Mouse (Mus musculus) neutrophil, adult 5-6 weeks (primary cell): ENCODE measurements around the gene Plekhg2. TPM values are rescaled to one million over a fixed set of nuclear protein-coding genes. Genes with fewer than 3 reads are reported as not detected.
"Not testable (repeated sequence)": the region's sequence is repeated elsewhere in the genome, so short reads cannot be mapped to it uniquely, and the experiment has no call there.

Experiments
- ATAC-seq: fragments of 151-379, 151-347 bp; 2 replicates; pipeline ENCODE4 v1.8.0; 2017; ENCODE audit warnings: mild to moderate bottlenecking, moderate TSS enrichment; ENCODE audit not compliant: insufficient number of reproducible peaks, poor library complexity, low FRiP score, severe bottlenecking; ENCODE audit errors: extremely low read depth
- total RNA-seq: library from RNA; stranded (forward); fragments of 200-1000 nt; gene quantifications from 2 replicates; pipeline ENCODE4 v1.2.3, GENCODE M21; 2017

Gene Plekhg2
- total RNA-seq = 32.6 and 39.7 TPM in 2 replicates

DNA sequence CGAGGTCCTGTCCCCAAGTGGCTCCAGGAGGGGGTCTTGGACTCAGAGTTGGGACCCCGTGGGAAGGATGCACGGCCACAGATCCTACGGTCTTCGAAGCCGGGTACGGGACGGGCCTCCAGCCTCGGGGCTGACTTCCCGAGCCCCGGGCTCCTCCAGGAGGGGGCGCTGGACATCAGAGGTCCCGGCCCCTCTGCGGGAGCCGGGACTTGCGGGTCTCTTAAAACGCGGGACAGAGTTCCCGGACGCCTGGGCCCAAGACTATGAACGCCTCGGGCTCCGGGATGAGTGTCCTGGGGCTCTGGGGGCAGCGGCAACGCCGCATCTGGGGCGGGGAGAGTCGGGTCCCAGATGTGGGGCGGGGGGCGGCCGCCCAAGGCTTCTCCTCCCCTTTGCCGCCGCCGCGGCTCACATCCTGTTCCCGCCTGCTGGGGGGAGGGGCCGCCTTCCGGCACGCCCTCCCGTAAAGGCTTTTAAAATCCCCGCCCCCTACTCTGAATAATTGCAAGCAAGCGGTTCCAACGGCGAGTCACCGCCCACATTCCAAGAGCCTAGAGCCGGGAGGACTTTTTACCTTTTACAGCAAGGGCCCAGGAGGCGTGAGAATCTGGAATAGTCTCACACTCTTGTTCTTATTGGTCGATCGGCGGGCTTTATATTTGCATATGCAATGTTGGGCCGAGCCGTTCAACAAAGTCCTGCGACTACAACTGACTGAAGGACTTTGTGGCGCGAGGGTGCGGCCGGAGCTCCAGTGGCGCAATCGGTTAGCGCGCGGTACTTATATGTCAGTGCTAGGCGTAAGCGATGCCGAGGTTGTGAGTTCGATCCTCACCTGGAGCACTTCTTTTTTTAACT lies at the start of gene Plekhg2:
Gene Plekhg2, minus strand, starts transcription at position 349 of the 858 bp plus-strand sequence.
- ATAC-seq = peak; percentile 65

DNA sequence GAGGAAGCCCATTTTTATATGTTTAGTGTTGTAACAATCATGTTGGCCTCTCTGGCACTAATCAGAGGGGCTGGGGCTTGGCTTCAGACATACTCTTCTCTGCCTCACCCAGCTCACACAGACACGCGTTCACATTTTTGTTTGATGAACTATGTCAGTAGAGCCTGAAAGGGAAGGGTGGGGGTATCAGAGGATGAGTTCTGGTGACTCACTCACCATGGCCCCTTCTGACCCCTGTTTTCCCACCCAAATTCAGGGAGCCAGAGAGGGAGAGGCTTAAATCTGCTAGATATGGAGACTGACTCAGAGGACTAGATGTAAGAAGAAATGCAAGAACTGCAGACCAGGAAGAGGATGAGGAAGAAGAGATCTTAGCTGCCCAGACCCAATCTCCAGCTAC lies 47.0 kb upstream of the Plekhg2 start:
- ATAC-seq = no peak

DNA sequence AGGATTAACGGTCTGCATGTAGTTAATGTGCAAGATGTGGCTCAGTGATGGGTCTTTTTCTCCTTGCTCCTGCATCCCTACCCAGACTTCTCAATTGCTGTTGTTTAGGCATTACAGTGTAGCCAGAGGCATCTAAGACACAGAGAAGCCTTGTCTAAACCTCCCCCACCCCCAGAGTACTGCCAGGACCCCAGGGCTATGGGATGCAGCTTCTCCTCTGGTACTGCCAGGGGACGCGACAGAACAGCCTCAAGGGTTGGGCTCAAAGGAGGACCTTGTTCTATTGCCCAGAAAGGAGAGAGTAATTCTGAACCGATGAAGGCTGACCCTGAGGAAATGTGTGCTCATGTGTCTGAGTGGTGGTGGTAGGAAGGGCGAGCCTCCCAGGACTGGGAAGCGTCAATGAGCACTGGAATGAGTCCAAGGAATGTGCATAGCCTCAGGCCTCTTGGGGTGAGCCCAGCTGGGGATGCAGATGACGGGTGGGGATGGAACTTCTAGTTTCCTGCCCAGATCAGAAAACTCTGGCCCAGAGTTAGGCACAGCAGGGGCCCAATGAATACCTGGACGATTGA lies 45.8 kb upstream of the Plekhg2 start:
- no peak for ATAC-seq

DNA sequence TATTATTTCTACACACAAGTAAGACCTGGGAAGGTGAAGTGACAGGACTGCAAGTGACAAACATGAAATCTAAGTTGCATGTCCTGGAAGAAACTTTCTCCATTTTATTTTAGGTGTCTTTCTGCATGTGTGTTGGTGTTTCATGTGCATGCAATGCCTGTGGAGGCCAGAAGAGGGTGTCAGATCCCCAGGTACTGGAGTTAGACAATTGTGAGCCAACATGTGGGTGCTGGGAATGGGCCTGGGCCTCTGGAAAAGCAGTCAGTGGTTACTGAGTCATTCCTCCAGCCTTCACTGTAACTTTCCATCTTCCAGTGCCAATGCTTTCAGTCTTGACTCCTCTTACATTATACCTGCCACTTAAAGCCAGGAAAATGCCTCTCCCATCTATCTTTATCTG lies 45.0 kb upstream of the Plekhg2 start:
- no peak for ATAC-seq

DNA sequence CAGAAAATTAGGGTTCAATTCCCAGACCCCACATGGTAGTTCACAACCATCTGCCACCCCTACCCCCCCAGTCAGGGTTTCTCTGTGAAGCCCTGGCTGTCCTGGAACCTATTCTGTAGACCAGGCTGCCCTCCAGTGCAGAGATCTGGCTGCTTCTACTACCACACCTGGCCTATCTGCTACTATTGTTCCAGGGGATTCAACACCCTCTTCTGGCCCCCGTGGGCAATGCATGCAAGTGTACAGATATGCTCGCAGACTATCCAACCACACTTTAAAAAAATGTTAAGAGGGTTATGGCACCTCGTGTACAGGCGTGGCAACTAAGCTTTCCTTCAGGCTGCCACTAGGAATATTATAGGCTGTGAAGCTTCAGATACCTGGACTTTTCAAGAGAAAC lies 40.4 kb upstream of the Plekhg2 start:
- ATAC-seq = no peak

DNA sequence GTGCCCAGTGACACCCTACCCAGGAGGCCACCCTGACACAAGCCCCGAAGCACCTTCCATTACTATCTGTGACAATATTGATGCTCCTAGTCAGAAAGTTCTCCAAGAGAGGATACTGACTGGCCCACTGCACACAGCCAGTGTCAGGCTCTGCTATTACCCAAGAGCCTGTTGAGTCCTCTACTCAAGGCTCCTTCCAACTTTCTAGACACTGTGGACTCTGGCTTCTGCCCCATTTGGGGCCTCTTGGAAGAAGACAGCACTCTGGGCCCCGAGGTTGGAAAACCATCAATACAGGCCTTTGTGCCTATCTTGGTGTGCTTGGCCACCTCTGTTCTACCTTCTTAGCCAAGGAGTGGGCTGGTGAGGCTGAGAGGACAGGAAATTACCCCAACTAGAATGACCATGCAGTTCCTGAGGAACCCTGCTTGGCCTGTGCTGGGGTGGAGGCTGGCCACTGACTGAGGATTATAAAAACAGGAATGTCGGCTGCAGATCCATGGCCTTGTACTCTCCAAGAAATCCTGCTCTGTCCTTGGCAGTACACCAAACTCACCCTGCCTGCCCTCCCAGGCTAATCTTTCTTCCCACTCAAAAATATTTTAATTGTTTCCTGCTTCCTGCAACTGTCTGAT lies 38.6 kb upstream of the Plekhg2 start:
- no peak for ATAC-seq

DNA sequence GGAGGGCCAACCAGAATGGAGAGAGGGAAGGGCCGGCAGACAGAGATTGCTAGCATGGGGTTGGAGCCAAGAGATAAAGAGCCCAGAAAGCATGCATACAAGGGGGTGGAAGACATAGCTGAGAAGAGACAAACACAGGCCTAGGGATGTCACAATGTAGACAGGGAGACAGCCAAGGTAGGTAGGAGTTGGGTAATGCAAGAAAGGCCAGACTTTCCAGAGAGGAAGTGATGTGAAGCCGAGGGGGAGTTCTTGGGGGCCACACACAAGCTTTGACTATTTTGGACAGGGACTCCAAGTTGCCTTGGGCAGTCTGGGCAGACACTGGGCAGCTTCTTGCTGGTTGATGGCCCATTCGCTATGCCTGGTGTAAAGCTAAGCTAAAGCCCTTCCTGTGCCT lies 29.5 kb upstream of the Plekhg2 start:
- ATAC-seq = no peak

DNA sequence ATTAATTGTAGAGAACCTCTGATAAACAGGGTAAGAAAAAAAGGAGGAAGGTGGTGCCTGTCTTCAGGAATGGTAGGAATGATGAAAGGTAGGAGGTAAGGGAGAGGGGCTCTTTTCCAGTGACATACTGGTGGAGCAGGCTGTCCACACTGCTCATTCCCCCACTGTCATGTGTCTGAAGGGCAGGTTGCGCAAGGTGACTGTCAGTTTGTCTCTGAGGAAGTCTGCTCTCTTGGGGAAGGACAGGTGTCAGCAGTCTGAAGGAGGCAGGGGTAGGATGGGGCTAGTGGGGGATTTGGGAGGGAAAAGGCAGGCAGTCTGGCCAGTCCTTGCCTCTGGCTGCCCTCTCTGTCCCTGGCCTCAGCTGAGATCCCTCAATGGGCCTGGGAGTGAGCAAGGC lies 28.6 kb upstream of the Plekhg2 start:
- ATAC-seq = peak; percentile 34; the same call in 1 of the 2 replicates

DNA sequence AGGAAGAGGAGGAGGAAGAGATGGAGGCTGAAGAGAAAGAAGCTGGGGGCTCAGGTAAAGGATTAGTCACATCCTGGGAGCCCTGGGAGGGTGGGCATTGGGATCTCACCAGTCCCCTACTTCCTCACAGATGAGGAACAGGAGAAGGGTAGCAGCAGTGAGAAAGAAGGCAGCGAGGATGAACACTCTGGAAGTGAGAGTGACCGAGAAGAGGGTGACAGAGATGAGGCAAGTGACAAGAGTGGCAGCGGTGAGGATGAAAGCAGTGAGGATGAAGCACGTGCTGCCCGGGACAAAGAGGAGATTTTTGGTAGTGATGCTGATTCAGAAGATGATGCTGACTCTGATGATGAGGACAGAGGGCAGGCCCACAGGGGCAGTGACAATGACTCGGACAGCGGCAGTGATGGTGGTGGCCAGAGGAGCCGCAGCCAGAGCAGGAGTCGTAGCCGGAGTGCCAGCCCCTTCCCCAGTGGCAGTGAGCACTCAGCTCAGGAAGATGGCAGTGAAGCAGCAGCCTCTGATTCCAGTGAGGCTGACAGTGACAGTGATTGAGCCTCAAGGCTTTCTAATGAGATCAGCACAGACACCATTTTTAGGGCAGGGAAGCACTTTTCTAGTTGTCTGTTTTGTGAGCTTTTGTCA lies 26.4 kb upstream of the Plekhg2 start:
- no peak for ATAC-seq

DNA sequence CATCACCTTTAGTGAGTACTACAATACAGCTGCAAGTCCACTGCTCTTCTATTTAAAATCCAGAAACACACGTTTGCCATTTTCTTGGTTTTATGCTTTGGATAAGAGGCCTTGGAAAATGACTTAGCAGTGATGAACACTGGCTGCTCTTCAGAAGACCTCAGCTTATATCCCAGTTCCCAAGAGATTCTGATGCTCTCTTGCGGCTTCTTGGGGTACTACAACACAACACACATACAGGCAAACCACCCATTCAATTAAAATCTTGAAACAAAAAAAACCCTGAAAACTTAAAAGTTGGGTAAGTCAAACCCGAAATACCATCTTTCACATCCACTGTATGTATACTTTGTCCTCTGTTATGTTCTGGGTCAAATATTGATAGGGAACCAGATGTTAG lies 25.6 kb upstream of the Plekhg2 start:
- no peak for ATAC-seq

DNA sequence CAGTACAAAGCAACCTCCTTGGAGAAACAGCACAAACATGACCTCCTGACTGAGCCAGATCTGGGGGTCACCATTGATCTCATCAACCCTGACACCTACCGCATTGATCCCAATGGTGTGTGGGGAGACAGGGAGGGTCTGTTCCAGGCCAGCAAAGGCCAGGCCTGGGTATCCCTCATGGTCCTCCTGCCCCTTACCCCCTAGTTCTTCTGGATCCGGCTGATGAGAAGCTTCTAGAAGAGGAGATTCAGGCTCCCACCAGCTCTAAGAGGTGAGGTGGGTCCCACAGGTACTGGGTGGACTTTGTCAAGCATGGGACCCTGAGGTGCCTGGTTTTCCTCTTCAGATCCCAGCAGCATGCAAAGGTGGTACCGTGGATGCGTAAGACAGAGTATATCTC lies 23.0 kb upstream of the Plekhg2 start:
- no peak for ATAC-seq

DNA sequence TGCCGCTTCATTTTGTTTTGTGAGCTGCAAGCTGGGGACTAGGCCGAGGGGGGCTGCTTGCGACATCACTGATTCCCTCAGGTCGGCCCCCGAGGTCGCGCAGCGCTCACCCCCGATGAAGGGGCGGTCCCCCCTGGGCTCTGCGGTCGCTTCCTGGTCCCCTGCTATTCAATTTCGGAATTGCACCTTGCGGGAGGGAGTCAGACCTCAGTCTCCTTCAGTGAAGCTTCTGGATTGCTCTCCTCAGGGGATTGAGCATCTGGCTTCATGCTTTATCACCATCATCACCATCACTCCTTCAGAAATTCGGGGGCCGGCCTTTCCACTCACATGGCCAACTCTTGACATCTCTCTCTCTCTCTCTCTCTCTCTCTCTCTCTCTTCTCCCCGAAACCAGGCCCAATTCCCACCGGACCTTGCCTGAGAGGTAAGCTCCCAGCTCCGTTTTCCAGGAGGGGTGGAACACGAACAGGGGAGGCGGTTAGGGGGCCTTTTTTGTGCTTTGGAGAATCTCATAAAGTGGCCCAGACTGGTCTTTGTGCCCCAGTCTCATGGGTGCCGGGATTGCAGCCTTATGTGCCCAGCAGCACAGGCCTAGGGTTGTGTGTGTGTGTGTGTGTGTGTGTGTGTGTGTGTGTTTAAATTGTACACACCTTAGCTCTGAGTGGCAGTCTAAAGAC lies 21.0 kb upstream of the Plekhg2 start:
- no peak for ATAC-seq

DNA sequence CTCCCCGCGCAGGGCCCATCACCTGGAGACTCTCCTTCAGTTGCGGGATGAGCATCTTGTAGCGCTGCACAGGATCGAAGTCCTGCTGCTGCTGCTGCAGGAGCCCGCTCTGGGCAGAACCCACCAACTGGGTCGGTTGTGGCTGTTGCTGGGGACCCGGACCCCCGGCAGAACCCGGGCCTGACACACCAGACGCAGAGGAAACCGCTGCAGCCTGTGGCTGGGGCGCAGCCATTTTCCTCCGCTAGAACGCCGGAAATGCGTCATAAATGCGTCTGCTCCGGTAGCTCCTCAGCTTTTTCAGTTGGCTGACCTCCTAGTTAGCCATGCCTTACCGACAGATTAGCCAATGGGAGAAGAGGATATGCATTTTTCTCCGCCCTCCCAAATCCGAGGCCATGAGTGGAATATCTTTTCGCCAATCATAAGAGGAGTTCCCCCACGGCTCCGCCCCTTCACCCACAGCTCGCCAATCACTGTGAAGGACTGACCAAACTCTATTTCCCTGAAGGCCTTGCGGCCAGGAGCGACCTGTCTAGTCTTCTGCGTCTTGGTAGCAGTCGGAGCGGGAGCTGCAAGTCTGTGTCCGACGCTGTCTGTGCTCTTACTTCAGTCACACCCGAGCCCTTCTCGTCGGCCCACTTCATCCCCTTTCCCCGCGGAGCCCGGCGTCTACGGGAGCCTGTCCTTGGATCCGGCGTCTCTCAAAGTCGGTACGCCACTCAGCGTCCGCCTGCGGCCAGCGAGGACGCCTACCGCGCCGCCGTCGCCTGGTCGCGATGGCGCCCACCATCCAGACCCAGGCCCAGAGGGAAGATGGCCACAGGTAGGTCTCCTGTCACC lies 20.3 kb upstream of the Plekhg2 start, which contains the start of the genes Med29 and Paf1:
Gene Med29, minus strand, starts transcription at position 280 of the 843 bp plus-strand sequence.
Gene Paf1, plus strand, starts transcription at position 523 of the 843 bp plus-strand sequence.
- peak; percentile 97 for ATAC-seq

DNA sequence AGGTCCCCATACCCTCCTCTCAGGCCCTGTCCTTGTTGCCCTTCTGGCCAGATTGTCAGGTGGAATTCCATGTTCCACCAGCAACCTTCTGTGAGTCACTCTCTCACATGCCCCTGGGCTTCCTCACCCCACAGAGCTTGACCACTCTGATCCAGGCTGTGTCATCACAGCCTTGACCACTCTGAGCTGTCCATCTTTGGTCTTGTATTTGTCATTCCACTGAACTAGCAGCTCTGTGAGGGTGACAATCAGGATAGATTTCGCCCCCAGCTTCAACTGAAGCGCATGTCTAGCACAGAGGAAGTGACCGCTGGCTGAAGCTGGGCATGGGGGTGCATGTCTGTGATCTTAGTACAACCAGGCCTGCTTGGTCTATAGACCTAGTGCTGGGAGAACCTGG lies 17.9 kb upstream of the Plekhg2 start:
- ATAC-seq = no peak

DNA sequence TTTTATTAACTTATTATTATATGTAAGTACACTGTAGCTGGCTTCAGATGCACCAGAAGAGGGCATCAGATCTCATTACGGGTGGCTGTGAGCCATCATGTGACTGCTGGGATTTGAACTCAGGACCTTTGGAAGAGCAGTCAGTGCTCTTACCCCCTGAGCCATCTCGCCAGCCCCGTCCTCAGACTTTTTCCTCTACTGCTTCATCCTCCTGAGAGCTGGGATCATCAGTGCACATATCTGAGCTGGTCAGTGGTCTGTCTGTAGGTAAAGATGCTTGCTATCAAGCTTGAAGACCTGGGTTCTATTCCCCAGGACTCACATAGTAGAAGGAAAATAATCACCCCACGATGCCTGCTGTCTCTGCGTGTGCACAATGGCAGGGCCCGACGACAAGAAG lies 15.0 kb upstream of the Plekhg2 start:
- not testable (repeated sequence) for ATAC-seq

DNA sequence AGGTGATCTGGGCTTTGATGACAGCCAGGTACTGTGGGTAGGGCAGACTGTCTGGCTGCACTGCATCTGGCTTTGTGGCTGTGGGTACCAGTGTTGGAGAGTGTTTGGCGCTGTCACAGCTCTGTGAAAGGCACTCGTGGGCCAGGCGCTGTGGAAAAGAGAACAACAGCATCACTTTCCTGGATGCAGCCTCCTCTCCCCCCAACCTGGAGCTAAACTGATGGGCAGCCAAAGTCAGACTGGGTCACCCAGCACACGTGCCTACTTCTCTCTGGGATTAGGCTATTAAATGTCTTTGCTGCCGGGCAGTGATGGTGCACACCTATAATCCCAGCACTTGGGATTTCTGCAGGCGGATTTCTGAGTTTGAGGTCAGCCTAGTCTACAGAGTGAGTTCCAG lies 14.5 kb upstream of the Plekhg2 start:
- ATAC-seq = not testable (repeated sequence)

DNA sequence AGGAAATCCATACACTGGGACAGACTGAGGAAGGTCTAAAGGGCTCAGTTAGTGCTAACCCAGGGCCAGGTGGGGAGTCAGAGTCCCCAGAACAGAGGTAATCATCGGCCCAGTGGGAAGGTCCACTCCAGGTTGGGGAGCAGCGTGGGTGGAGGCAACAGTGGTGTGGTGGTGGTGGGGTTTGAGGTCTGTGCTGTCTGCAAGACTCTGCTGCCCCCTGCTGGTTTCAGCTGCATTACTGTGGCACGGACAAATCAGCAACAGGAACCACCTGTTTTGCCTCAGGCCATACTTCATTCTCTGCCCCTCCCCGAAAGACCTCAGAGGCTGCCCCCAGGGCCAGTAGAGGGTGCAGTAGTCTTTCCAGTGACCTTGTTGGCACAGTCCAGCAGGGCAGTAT lies 14.1 kb upstream of the Plekhg2 start:
- ATAC-seq = peak; percentile 49

DNA sequence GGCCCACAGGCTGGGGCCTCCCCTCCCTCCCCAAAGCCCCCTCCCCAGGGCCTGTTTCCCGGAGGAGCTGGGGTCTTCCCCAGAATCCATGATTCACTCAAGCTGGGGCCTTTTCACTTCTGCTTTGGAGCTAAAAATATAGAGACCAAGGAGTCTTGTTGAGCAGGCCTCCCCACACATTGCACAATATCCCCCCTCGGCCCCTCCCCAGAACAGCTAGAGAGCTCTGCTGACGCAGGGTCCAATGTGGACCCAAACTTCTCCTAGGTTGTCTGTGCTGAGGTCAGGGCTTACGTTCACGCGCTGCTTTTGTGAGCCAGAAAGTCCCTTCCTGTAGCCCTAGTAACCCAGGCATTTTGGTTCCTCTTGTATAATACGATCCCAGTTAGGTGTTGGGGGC lies 13.6 kb upstream of the Plekhg2 start:
- peak; percentile 27 for ATAC-seq
